In genomic region chr5:127640359-127640758, GRCm38 (mm10) we compare ENCODE assay signal across 14 mouse cellular contexts. TPM values are rescaled to one million over a fixed set of nuclear protein-coding genes. Genes with fewer than 3 reads are reported as not detected.
A peak's percentile ranks its signal among the peaks of the same experiment; 100 is the strongest.
DNase-seq lines count a peak whose midpoint lies in the region; ATAC-seq and TF ChIP-seq lines count a peak whose summit lies in the region.
"Had no signal": no experiment of that assay in that cellular context is flagged by ENCODE, and none has a peak within 500 bp of the region (broad histone marks: within the 10 kb centered on the region; RNA-seq: fewer than 3 reads in every experiment).

No protein-coding gene starts in this region.

- no peak overlapping the region for H3K27ac ChIP-seq in liver, embryonic 14.5 days
- H3K27ac ChIP-seq in liver, embryonic 12.5 days: no peak overlapping the region
- no peak overlapping the region for H3K27ac ChIP-seq in bone marrow macrophage, adult 2 months (ENCODE audit: insufficient read depth, low read depth, low read length)
- H3K27ac ChIP-seq: forebrain, embryonic 10.5 days; heart, embryonic 10.5 days; midbrain, embryonic 10.5 days had no signal

- no peak for TF ChIP-seq EP300 in liver, embryonic 14.5 days (IDR thresholded peaks at IDR 0.05; ENCODE audit: low read depth)

- peaks cover 0 to 1% of the 10 kb centered on the region in 2 experiments; a peak in 1 of 4 replicates for H3K4me1 ChIP-seq in liver, embryonic 14.5 days (replicated peaks; ENCODE audit: control insufficient read depth in 2 of 2, insufficient read depth in 2 of 2, low read length in 1 of 2)
- no peaks in the 10 kb centered on the region for H3K4me1 ChIP-seq in liver, embryonic 12.5 days
- H3K4me1 ChIP-seq in bone marrow macrophage, adult 2 months (ENCODE audit: control insufficient read depth, insufficient read depth, low read length): no peaks in the 10 kb centered on the region
- H3K4me1 ChIP-seq: forebrain, embryonic 10.5 days; heart, embryonic 10.5 days; midbrain, embryonic 10.5 days had no signal

- no peak for TF ChIP-seq POLR2A in bone marrow macrophage, adult 2 months (IDR thresholded peaks at IDR 0.05; ENCODE audit: borderline replicate concordance, low read depth, low read length)

- H3K4me3 ChIP-seq in liver, embryonic 14.5 days (ENCODE audit: insufficient read depth in 1 of 2, low read depth in 2 of 2, low read length in 2 of 2): no peak overlapping the region
- H3K4me3 ChIP-seq in liver, embryonic 12.5 days: no peak overlapping the region
- no peak overlapping the region for H3K4me3 ChIP-seq in bone marrow macrophage, adult 2 months (ENCODE audit: insufficient read depth, low read length)
- H3K4me3 ChIP-seq: forebrain, embryonic 10.5 days; heart, embryonic 10.5 days; midbrain, embryonic 10.5 days had no signal

- H3K4me2 ChIP-seq in liver, embryonic 14.5 days (ENCODE audit: low read depth): no peak overlapping the region
- no peak overlapping the region for H3K4me2 ChIP-seq in liver, embryonic 12.5 days

- DNase-seq in cerebellum, postnatal 10 days: peak; percentile 11 to 25
- no peak for DNase-seq in cerebellum, adult 18-20 months
- DNase-seq in liver, embryonic 14.5 days (ENCODE audit: low read depth in 3 of 3, low spot score in 3 of 3): no peak
- DNase-seq in B cell, adult 2 months: peak; percentile 38 to 42
- DNase-seq in urinary bladder, adult 18-20 months (ENCODE audit: low spot score in 2 of 2): no peak
- no peak for DNase-seq in spleen, postnatal 4 days (ENCODE audit: low spot score in 2 of 2)
- DNase-seq: kidney, adult 11 months; layer of hippocampus, adult 9-11 months; lung, adult 2 months had no signal

- no peak overlapping the region for H3K9ac ChIP-seq in liver, embryonic 14.5 days (replicated peaks)
- no peak overlapping the region for H3K9ac ChIP-seq in liver, embryonic 12.5 days

- 63% methylated on average over 3 of the region's 3 CpGs for WGBS in liver, embryonic 14.5 days (ENCODE audit: insufficient replicate concordance)
- WGBS in liver, embryonic 12.5 days (ENCODE audit: insufficient replicate concordance): 63% methylated on average over 3 of the region's 3 CpGs

- no peak for ATAC-seq in liver, embryonic 14.5 days (ENCODE audit: insufficient read depth)
- no peak for ATAC-seq in liver, embryonic 12.5 days

- peaks cover 2% of the 10 kb centered on the region; the same call in 1 of the 2 replicates for H3K9me3 ChIP-seq in liver, embryonic 14.5 days (ENCODE audit: control insufficient read depth, low read length)
- peaks cover 19% of the 10 kb centered on the region for H3K9me3 ChIP-seq in liver, embryonic 12.5 days (replicated peaks)

- no peaks in the 10 kb centered on the region for H3K36me3 ChIP-seq in liver, embryonic 14.5 days (replicated peaks; ENCODE audit: control insufficient read depth, insufficient read depth, low read depth)
- no peaks in the 10 kb centered on the region for H3K36me3 ChIP-seq in liver, embryonic 12.5 days
- H3K36me3 ChIP-seq: heart, embryonic 10.5 days had no signal

- no peaks in the 10 kb centered on the region for H3K27me3 ChIP-seq in liver, embryonic 14.5 days (ENCODE audit: control insufficient read depth, insufficient read depth, low read length)
- H3K27me3 ChIP-seq in liver, embryonic 12.5 days (replicated peaks): no peaks in the 10 kb centered on the region

- peak; percentile 64 for TF ChIP-seq CTCF in liver, embryonic 14.5 days (IDR thresholded peaks at IDR 0.05; ENCODE audit: low read depth)
- TF ChIP-seq CTCF in bone marrow macrophage, adult 2 months (IDR thresholded peaks at IDR 0.05; ENCODE audit: low read depth, low read length): 0 out of 2 replicates have a peak, but pooled peaks have one; percentile 17

RNA-seq across cellular contexts. Expression of gene Slc15a4, which starts 7.7 kb away (rescaled TPM):
- 5.7 and 5.8 TPM in 2 replicates for polyA plus RNA-seq in liver, embryonic 14.5 days (2012; rRNA removed)
- 5.6 and 7.1 TPM in 2 replicates for polyA plus RNA-seq in liver, embryonic 14.5 days (2014; fragmentation: Nextera tagmentation; extraction: Ambion mirVana)
- polyA plus RNA-seq in liver, embryonic 12.5 days (2016; fragmentation: Nextera tagmentation; extraction: Ambion mirVana): 14.1 and 14.9 TPM in 2 replicates
- polyA plus RNA-seq in bone marrow macrophage, adult 2 months (2012; ENCODE audit: insufficient read depth, insufficient read length, missing spikeins): 91.2 and 93.3 TPM in 2 replicates

RNA-seq across cellular contexts. Expression of gene Glt1d1, which starts 8.3 kb away (rescaled TPM):
- 0.06 and 0.13 TPM in 2 replicates for polyA plus RNA-seq in liver, embryonic 14.5 days (2012; rRNA removed)
- not detected in 2 replicates for polyA plus RNA-seq in liver, embryonic 14.5 days (2014; fragmentation: Nextera tagmentation; extraction: Ambion mirVana)
- polyA plus RNA-seq in liver, embryonic 12.5 days (2016; fragmentation: Nextera tagmentation; extraction: Ambion mirVana): 0.08 and 0.28 TPM in 2 replicates
- not detected in 2 replicates for polyA plus RNA-seq in bone marrow macrophage, adult 2 months (2012; ENCODE audit: insufficient read depth, insufficient read length, missing spikeins)

Comparison
In these comparisons a context has a peak if more than half of its experiments do, and no peak if none do; other contexts are left out.
1. DNase-seq: peak in cerebellum, postnatal 10 days (2 of 2) and B cell, adult 2 months (2 of 2); none in cerebellum, adult 18-20 months (0 of 2), liver, embryonic 14.5 days (0 of 3), urinary bladder, adult 18-20 months (0 of 2) and spleen, postnatal 4 days (0 of 2).